Mouse (Mus musculus): Measurements from ENCODE around the gene Hacd2.

- TF ChIP-seq CTCF (IDR thresholded peaks at IDR 0.05; ENCODE audit: control insufficient read depth, insufficient read depth, low read length) (no peak), POLR2A (IDR thresholded peaks at IDR 0.05; ENCODE audit: borderline replicate concordance, control insufficient read depth, low read depth, low read length) (no peak)
These were observed 13.8 kb upstream of the Hacd2 start for GRCm38 (mm10) chr16:35008447-35008846.
